Mouse (Mus musculus) splenic B cell, adult 2 months (primary cell): Measurements from ENCODE around the gene Ahnak.
"Not testable (repeated sequence)": the region's sequence is repeated elsewhere in the genome, so short reads cannot be mapped to it uniquely, and the experiment has no call there.

Experiments used
- DNase-seq: peaks from one replicate; pipeline ENCODE4 v3.0.0-alpha.2; 2011; ENCODE audit warnings: low read depth, low spot score
- H3K27me3 ChIP-seq: 2 replicates; pipeline ENCODE4 v1.6.1; 2012; ENCODE audit warnings: mild to moderate bottlenecking, low read length, moderate library complexity, mixed read lengths; ENCODE audit not compliant: control insufficient read depth, poor library complexity, insufficient read depth, severe bottlenecking
- H3K36me3 ChIP-seq: 2 replicates; pipeline ENCODE4 v1.6.1; 2012; ENCODE audit warnings: mild to moderate bottlenecking, low read length, moderate library complexity, mixed read lengths; ENCODE audit not compliant: control insufficient read depth, poor library complexity, insufficient read depth, severe bottlenecking

Ahnak gene

GRCm38 (mm10) chr19:8962256-8962655 is 26.8 kb upstream of the Ahnak start:
- H3K36me3 ChIP-seq = peaks cover 16% of the 10 kb centered on the region
- no peak for DNase-seq

GRCm38 (mm10) chr19:8965075-8965474 is 24.0 kb upstream of the Ahnak start:
- Histone ChIP-seq H3K27me3 (no peaks in the 10 kb centered on the region), H3K36me3 (peaks cover 16% of the 10 kb centered on the region)
- no peak for DNase-seq

More at GRCm38 (mm10) chr19:8962256-8962655, 26.8 kb upstream of the Ahnak start:
- H3K27me3 ChIP-seq = no peaks in the 10 kb centered on the region

GRCm38 (mm10) chr19:8965771-8966170 is 23.3 kb upstream of the Ahnak start:
- Histone ChIP-seq H3K36me3 (peaks cover 17% of the 10 kb centered on the region), H3K27me3 (no peaks in the 10 kb centered on the region)
- no peak for DNase-seq

GRCm38 (mm10) chr19:8966198-8966589 is 22.9 kb upstream of the Ahnak start:
- Histone ChIP-seq H3K36me3 (peaks cover 18% of the 10 kb centered on the region), H3K27me3 (no peaks in the 10 kb centered on the region)
- no peak for DNase-seq

GRCm38 (mm10) chr19:8966590-8967372 is 22.3 kb upstream of the Ahnak start, which contains the start of gene Eef1g:
Eef1g (plus strand) TSS chr19:8967041.
- Histone ChIP-seq H3K36me3 (peaks cover 22% of the 10 kb centered on the region), H3K27me3 (no peaks in the 10 kb centered on the region)
- peak; percentile 99 for DNase-seq

GRCm38 (mm10) chr19:8967373-8967743 is 21.7 kb upstream of the Ahnak start:
- no peak for DNase-seq
- Histone ChIP-seq H3K27me3 (no peaks in the 10 kb centered on the region), H3K36me3 (peaks cover 26% of the 10 kb centered on the region)

GRCm38 (mm10) chr19:8967893-8968292 is 21.2 kb upstream of the Ahnak start:
- no peaks in the 10 kb centered on the region for H3K27me3 ChIP-seq
- peaks cover 27% of the 10 kb centered on the region for H3K36me3 ChIP-seq
- no peak for DNase-seq

GRCm38 (mm10) chr19:8972491-8972890 is 16.6 kb upstream of the Ahnak start:
- not testable (repeated sequence) for DNase-seq, H3K27me3 ChIP-seq
- peaks cover 33% of the 10 kb centered on the region for H3K36me3 ChIP-seq

- Histone ChIP-seq H3K36me3 (peaks cover 35% of the 10 kb centered on the region; the same call in 1 of the 2 replicates), H3K27me3 (no peaks in the 10 kb centered on the region)
- no peak for DNase-seq
These were observed 14.4 kb upstream of the Ahnak start for GRCm38 (mm10) chr19:8974638-8975037.

GRCm38 (mm10) chr19:8975491-8975890 is 13.6 kb upstream of the Ahnak start:
- DNase-seq = no peak
- Histone ChIP-seq H3K36me3 (peaks cover 30% of the 10 kb centered on the region; the same call in 1 of the 2 replicates), H3K27me3 (no peaks in the 10 kb centered on the region)

GRCm38 (mm10) chr19:8976535-8976934 is 12.5 kb upstream of the Ahnak start:
- H3K36me3 ChIP-seq = peaks cover 24% of the 10 kb centered on the region; the same call in 1 of the 2 replicates
- peak; percentile 87 for DNase-seq
- H3K27me3 ChIP-seq = no peaks in the 10 kb centered on the region

GRCm38 (mm10) chr19:8980771-8981170 is 8.3 kb upstream of the Ahnak start:
- Histone ChIP-seq H3K36me3 (peaks cover 9% of the 10 kb centered on the region; the same call in 1 of the 2 replicates), H3K27me3 (no peaks in the 10 kb centered on the region)
- DNase-seq = peak; percentile 73

- DNase-seq = peak; percentile 57
- Histone ChIP-seq H3K36me3 (peaks cover 9% of the 10 kb centered on the region; the same call in 1 of the 2 replicates), H3K27me3 (no peaks in the 10 kb centered on the region)
These were observed 7.5 kb upstream of the Ahnak start for GRCm38 (mm10) chr19:8981450-8982168.

- H3K27me3 ChIP-seq = no peaks in the 10 kb centered on the region
- H3K36me3 ChIP-seq = peaks cover 5% of the 10 kb centered on the region; the same call in 1 of the 2 replicates
- no peak for DNase-seq
These were observed 6.6 kb upstream of the Ahnak start for GRCm38 (mm10) chr19:8982303-8983149.
